Mouse (Mus musculus): Measurements from ENCODE around the gene Hoxb7.

The Hoxb7 gene

DNA sequence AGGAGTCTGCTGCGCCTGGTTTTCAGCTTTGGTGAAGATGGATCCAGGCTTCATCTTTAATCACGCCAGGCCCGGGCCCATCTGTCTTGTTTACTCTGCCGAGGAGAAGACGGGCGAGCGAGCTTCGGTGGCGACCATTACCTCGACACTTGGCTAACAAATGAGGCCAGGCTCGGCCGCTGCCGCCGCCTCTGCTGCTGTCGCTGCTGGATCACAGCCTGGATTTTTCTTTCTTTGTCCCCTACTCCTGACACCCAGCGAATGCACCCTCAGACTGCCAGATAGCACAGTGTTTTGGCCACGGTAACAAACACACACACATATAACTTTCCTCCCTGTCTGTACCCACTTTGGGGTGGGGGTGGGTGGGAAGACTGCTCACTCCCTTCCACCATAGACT lies 34.3 kb downstream of the Hoxb7 start:
- in situ Hi-C loops (cut with MboI; ENCODE audit: low pct_unique_long_range_greater_than_20kb in 1 of 2, low sequenced_read_pairs in 2 of 2, unreplicated experiment in 1 of 2): loop anchor here (10.0 to 25.0 kb wide), 2 partner anchors 146 to 542 kb away; no protein-coding TSS in a partner anchor

DNA sequence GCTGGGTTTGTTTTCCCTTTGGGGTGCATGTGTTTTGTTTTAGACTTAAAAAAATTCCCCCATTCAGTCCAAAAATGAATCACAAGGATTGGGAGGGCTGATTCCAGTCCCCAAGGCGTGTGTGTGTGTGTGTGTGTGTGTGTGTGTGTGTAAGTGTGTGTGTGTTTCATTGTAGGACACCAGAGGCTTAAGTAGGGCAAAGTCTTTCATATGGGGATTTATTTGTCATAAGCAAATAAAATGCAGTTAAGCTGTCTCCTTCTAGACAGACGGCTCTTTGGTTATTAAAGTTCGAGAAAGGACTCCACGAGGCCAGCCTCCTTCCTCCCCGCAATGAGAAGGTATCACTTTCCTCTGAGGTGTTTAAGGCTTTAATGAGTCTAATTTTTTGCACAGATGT lies 35.4 kb downstream of the Hoxb7 start:
- in situ Hi-C loops (cut with MboI; ENCODE audit: low pct_unique_long_range_greater_than_20kb in 1 of 2, low sequenced_read_pairs in 2 of 2, unreplicated experiment in 1 of 2): loop anchor here (10.0 to 25.0 kb wide), 2 partner anchors 147 to 540 kb away; no protein-coding TSS in a partner anchor

DNA sequence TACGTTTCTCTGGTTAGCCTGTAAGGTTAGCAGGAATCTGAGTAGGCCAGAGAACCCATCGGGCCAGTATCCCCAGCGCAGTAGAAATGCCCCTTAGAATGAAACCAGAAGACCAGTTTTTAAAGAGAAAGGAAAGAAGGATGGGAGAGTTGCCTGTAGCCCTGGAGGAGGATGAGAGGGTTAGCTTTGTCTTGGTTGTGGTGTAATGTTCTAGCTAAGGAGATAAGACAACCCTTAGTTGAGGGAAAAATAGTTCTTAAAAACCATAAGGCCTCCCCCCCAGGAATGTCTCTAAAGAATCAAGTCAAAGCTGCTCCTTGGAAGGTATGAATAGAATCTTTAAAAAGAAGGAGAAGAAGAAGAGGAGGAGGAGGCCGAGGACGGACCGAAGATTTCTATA lies 36.3 kb downstream of the Hoxb7 start:
- in situ Hi-C loops (cut with MboI; ENCODE audit: low pct_unique_long_range_greater_than_20kb in 1 of 2, low sequenced_read_pairs in 2 of 2, unreplicated experiment in 1 of 2): loop anchor here (10.0 to 25.0 kb wide), 2 partner anchors 148 to 540 kb away; no protein-coding TSS in a partner anchor

DNA sequence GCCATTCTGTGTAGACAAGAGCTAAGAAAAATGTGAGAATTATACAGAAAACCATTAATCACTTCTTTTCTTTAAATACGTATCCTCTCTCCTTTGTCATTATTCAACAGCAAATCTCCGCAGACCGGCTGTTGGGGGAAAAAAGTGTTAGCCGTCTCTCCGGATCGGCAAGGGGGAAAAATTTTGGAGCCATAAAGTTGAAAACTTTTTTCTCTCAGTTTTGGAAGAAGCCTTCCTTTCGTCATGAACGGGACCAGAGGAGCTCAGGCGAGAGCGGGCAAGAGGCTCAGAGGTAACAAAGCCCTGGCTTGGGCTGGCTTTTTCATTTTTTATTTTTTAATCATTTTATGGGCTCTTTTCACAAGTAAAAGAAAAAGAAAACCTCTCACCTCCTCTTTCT lies 36.7 kb downstream of the Hoxb7 start, which contains the start of gene Hoxb3:
Gene Hoxb3 (plus strand): TSS at position 173 of the 400 bp plus-strand sequence.
- in situ Hi-C loops (cut with MboI; ENCODE audit: low pct_unique_long_range_greater_than_20kb in 1 of 2, low sequenced_read_pairs in 2 of 2, unreplicated experiment in 1 of 2): loop anchor here (10.0 to 25.0 kb wide), 2 partner anchors 148 to 539 kb away; no protein-coding TSS in a partner anchor

DNA sequence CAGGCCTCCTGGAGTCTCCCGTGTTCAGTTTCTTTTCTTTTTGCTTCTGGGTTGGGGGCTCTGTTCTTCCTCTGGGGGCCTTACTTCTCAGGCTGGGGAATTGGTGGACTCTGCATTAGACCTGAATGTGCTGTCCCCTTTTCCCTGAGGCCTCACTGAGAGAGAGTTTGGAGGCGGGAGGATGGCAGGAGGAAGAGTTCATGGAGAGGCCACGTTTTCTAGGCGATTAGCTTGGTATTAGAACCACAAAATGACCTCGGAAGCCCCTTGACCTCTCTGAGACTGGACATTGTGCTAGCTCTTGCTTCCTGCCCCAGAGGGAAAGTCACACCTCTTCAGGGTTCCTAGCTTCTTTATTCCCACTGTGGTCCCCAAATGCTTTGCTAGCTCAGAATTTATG lies 37.7 kb downstream of the Hoxb7 start:
- in situ Hi-C loops (cut with MboI; ENCODE audit: low pct_unique_long_range_greater_than_20kb in 1 of 2, low sequenced_read_pairs in 2 of 2, unreplicated experiment in 1 of 2): loop anchor here (10.0 to 25.0 kb wide), 2 partner anchors 149 to 538 kb away; no protein-coding TSS in a partner anchor

DNA sequence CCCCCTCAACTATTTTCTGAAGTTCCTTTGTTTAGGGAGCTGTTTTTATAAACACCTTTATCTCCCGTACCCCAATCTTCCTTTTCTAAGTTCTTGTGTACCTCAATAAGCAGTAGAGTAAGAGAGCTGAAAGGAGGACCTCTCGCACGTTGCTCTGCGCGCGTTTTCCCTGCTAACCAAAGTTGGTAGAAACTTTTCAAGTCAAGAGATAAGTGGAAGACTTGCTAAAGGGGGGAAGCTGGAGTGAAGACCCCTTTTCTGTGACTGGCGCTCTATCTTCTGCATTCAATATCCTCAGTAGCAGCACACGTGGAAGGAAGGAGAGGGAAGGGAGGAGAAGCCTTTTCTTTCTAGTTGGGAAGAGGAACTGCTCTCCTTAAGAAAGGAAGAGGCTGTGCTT lies 38.5 kb downstream of the Hoxb7 start:
- in situ Hi-C loops (cut with MboI; ENCODE audit: low pct_unique_long_range_greater_than_20kb in 1 of 2, low sequenced_read_pairs in 2 of 2, unreplicated experiment in 1 of 2): loop anchor here (10.0 to 25.0 kb wide), 3 partner anchors 150 to 687 kb away; partner anchors contain the start of gene Sp6 (in 1 of the 2)

DNA sequence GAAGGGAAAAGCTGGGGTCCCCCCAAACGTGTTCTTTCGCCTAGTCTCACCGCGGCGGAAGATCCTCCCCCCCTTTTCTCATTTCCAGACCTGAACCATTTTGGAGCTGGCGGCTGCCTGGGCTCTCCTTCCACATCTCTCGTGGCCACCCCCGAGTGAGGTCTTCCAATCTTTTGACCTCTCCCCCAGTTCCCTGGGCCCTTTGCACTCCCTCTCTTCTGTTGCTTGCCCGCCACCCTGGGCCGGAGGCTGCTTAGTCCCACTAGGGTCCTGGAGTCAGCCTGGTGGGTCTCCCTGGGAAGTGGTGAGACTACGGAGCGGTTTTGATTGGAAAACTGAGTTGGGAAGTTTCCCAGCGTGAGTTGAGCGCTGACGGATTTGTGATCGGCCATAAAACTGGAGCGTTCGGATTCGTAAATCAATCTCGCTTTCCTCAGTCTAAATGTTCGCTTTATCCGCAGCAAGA lies 39.4 kb downstream of the Hoxb7 start:
- in situ Hi-C loops (cut with MboI; ENCODE audit: low pct_unique_long_range_greater_than_20kb in 1 of 2, low sequenced_read_pairs in 2 of 2, unreplicated experiment in 1 of 2): loop anchor here in 1 of 2 experiments (10.0 to 25.0 kb wide), 2 partner anchors 151 to 687 kb away; partner anchors contain the start of gene Sp6

DNA sequence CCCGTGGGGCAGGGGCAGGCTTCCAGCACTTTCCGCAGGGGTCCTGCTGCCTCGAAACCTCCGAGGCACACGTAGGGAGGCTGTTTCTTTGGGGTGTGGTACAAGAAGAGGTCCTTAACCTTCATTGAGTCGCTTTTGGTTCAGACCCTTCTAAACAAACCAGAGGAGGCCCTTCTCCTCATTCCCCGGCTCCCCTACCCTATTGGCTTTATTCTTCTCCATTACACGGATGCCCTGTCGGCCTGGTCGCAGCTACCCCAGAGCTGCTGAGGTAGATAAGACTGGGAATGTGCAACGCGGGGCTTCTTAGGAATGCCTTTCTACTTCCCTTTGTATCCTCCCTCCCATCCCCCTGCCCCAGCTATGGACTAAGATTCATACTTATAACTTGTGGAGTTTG lies 40.3 kb downstream of the Hoxb7 start:
- in situ Hi-C loops (cut with MboI; ENCODE audit: low pct_unique_long_range_greater_than_20kb in 1 of 2, low sequenced_read_pairs in 2 of 2, unreplicated experiment in 1 of 2): loop anchor here in 1 of 2 experiments (10.0 to 25.0 kb wide), 2 partner anchors 152 to 686 kb away; partner anchors contain the start of gene Sp6

DNA sequence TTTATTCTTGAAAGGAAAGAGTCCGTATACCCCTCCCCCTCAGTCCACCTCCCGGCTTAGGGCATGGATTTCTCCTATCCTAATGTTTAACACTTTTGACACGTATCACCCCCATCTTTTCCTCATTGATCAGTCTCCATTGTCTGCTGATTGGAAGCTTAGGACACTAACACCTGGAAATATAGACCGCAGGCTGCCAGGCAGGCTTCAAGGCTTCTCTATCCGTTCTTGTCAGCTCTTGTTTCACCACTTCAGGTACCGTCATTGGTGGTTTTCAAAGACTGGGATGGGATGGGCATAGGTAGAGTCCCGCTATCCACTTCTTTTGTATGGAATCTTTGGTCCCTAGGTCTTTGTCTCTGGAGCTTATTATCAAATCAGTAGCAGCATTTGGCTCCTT lies 40.7 kb downstream of the Hoxb7 start:
- in situ Hi-C loops (cut with MboI; ENCODE audit: low pct_unique_long_range_greater_than_20kb in 1 of 2, low sequenced_read_pairs in 2 of 2, unreplicated experiment in 1 of 2): loop anchor here in 1 of 2 experiments (10.0 to 25.0 kb wide), 2 partner anchors 152 to 685 kb away; partner anchors contain the start of gene Sp6

DNA sequence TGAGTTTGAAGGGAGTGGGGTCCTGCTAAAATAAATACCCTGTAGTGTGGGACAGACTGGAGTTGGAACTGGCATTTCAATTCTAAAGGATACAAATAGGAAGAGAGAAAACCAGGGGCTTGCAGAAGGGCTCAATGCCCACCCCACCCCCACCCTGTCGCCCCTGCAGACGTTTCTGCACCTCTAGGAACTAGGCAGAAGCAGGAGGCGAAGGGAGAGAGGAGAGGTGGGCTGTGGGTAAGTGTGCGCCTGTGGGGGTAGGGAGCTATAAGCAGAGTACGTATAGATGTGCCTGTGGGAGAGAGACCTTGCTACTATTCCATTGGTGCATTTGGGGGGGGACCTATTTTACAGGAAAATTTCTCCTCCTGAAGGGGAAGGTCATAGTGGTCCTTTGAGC lies 41.3 kb downstream of the Hoxb7 start:
- in situ Hi-C loops (cut with MboI; ENCODE audit: low pct_unique_long_range_greater_than_20kb in 1 of 2, low sequenced_read_pairs in 2 of 2, unreplicated experiment in 1 of 2): loop anchor here in 1 of 2 experiments (10.0 to 25.0 kb wide), 2 partner anchors 153 to 685 kb away; partner anchors contain the start of gene Sp6

DNA sequence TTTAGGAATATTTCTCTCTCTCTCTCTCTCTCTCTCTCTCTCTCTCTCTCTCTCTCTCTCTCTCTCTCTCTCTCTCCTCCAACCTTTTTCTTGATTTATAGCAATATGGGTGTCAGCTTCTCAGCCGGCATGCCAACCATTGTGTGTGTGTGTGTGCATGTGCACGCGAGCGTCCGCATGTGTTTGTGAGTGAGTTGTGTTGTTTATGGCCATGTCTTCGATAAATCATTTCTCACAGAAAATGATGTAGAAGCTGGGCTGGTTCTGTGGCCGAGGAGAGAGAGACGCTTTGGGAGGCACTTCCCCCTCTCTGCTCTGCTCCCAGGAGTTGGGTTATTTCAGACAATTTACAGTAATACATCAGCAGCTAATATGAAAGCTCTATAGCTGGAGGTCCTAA lies 42.2 kb downstream of the Hoxb7 start:
- in situ Hi-C loops (cut with MboI; ENCODE audit: low pct_unique_long_range_greater_than_20kb in 1 of 2, low sequenced_read_pairs in 2 of 2, unreplicated experiment in 1 of 2): loop anchor here in 1 of 2 experiments (10.0 to 25.0 kb wide), 2 partner anchors 154 to 684 kb away; partner anchors contain the start of gene Sp6

DNA sequence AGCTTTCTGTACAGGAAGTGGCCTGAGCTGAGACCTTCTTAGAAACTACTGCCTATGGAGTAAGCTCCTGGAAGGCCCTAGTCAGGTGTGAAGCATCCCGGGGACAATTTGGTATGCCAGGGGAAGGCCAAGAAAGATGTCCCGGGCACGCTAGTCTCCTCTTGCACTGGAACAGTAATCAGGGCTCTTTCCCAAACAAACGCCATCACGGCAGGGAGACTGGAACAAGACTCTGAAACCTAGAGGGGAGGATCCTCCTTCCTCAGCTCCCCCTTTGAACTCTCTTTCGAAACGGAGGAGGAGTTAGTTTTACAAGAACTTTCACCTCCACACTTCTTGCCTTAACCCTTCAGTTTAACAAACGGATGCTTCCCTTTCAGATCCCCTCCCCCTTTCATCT lies 45.7 kb downstream of the Hoxb7 start:
- in situ Hi-C loops (cut with MboI; ENCODE audit: low pct_unique_long_range_greater_than_20kb in 1 of 2, low sequenced_read_pairs in 2 of 2, unreplicated experiment in 1 of 2): loop anchor here in 1 of 2 experiments (25.0 kb wide), 1 partner anchor 680 kb away; the partner anchor contains the start of gene Sp6

DNA sequence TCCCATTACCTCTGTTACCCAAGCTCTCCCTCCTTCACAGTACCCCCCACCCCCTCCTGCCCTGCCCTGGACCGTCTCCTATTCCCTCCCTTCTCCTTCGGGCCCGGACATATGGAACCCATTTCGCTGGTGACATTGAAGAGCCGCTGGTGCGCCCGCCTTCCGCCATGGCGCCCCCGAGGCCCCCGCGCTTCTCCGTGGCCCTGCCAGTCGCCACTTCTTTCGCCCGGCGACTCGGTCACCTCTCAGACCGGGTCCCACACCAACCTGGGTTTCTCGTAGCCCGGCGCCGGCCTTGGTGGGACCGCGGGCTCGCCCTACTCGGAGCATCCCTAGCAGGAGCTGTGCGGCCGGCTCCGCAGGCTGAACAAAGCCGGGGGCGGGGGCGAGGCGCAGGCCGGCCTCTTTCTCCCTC lies 46.2 kb downstream of the Hoxb7 start:
- in situ Hi-C loops (cut with MboI; ENCODE audit: low pct_unique_long_range_greater_than_20kb in 1 of 2, low sequenced_read_pairs in 2 of 2, unreplicated experiment in 1 of 2): loop anchor here in 1 of 2 experiments (25.0 kb wide), 1 partner anchor 680 kb away; the partner anchor contains the start of gene Sp6

DNA sequence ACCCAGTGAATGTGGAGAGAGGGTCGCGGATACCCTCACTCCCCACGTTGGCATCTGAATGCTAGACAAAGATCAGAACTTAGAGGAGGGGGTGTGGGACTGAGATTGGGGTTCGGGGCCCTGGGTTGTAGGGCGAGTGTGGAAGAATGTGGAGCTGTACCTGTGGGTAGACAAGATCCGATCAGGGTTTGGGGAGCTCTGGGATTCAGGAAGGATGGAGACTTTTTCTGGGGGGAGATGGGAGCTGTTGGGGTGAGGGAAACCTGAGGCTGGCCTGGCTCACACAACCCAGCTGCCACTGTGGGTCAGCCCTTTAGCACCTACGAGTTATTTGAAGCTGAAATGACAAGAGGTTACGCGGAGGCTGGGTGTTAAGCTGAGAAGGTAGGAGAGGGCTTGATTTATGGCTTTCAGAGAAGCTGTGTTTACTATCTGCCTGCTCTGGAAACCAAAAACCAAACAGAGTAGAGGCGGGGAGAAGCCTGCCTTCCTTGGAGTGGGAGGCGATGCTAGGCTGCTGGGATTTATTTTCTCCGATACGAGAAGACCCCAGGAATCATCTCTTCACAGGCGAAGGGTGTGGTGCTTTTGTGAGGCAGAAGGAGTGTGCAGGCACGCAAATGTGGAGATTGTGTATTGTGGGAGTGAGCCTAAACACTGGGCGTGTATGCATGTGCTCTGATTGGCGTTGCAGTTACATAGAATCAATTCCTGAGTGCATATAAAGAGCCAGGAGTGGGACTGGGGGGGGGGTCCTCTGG lies 47.0 kb downstream of the Hoxb7 start:
- in situ Hi-C loops (cut with MboI; ENCODE audit: low pct_unique_long_range_greater_than_20kb in 1 of 2, low sequenced_read_pairs in 2 of 2, unreplicated experiment in 1 of 2): loop anchor here in 1 of 2 experiments (25.0 kb wide), 1 partner anchor 679 kb away; the partner anchor contains the start of gene Sp6

DNA sequence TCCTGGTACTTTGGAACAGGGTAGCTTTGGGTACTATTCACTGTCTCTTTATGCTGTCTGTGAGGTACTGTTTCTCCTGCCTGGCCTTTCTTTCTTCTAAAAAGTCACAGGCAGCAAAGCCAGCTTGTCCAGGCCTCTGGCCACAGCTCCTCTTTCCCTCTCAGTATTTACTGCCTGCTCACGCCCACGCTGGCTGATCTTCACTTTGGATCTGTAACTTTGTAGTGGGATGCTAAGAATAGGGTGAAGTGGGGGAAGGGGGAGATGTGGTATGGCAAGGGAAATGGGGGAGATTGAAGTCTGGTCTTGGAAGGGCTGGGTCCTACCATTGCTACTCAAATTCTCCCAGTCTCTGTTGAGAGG lies 47.6 kb downstream of the Hoxb7 start:
- in situ Hi-C loops (cut with MboI; ENCODE audit: low pct_unique_long_range_greater_than_20kb in 1 of 2, low sequenced_read_pairs in 2 of 2, unreplicated experiment in 1 of 2): loop anchor here in 1 of 2 experiments (25.0 kb wide), 1 partner anchor 678 kb away; the partner anchor contains the start of gene Sp6

DNA sequence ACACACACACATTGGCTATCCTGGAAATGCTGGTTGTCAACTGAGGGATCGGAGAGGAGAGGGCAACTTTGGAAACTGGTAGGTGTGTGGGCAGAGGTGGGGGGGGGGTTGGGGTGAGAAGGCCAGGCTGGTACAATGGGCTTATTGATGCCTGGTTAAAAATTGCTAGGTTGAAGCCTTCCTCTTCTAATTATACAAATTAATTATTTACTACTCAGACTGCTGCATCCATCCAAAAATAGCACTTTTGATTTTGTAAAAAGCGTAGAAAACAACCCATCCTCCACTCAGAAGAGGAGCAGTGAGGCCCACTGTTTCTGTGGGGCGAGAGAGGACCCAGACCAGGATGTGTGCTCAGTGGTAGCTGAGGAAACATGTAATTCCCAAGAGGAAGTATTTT lies 48.6 kb downstream of the Hoxb7 start:
- in situ Hi-C loops (cut with MboI; ENCODE audit: low pct_unique_long_range_greater_than_20kb in 1 of 2, low sequenced_read_pairs in 2 of 2, unreplicated experiment in 1 of 2): loop anchor here (5.0 to 25.0 kb wide), 2 partner anchors 38 to 677 kb away; partner anchors contain the start of gene Sp6 (in 1 of the 2)

DNA sequence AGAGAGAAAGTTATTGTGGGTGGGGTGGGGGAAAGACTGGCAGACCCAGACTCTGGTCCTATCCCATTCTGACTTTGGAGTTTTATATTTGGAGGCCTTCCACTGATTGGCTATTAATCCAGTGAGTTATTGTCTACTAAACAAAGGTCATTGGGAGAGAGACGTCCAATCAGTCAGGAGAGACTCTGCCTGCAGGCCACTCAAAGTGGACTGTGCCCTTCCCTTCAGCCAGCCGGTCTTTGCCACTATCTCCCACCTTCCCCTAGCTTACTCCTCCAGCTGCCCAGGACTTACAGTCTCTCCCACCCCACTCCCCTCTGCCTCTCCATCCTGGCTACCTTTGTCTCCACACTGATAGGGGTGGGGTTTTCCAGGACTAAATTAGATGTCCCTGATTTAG lies 50.2 kb downstream of the Hoxb7 start:
- in situ Hi-C loops (cut with MboI; ENCODE audit: low pct_unique_long_range_greater_than_20kb in 1 of 2, low sequenced_read_pairs in 2 of 2, unreplicated experiment in 1 of 2): loop anchor here (5.0 to 25.0 kb wide), 2 partner anchors 39 to 676 kb away; partner anchors contain the start of gene Sp6 (in 1 of the 2)

DNA sequence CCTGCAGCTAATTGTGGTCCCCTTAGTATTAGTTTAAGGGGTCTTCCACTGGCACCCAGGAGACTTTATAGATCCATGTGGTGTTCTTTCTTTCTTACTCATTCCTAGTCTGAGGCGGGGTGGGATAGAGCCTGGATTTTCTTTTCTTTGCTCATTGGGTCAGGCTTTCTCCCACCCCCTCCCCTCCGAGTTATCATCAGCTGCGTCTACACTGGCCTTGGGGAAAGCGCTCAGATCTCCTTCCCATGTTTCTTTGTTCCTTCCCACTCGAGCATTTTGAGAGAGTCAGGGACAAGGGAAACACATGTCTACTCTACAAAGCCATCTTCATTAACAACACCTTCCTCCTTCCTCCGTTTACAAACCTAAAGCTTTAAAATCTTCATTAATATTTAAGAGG lies 50.6 kb downstream of the Hoxb7 start:
- in situ Hi-C loops (cut with MboI; ENCODE audit: low pct_unique_long_range_greater_than_20kb in 1 of 2, low sequenced_read_pairs in 2 of 2, unreplicated experiment in 1 of 2): loop anchor here (5.0 to 25.0 kb wide), 2 partner anchors 40 to 675 kb away; partner anchors contain the start of gene Sp6 (in 1 of the 2)
